Mouse (Mus musculus) adrenal gland, postnatal 0 days (tissue): Measurements from ENCODE around the gene Ehbp1l1. TPM values are rescaled to one million over a fixed set of nuclear protein-coding genes. Genes with fewer than 3 reads are reported as not detected.

Experiments
- microRNA-seq: library from miRNA; unstranded; fragments of <30 nt; microRNA quantifications from one replicate; pipeline ENCODE4, GENCODE M21; 2016; ENCODE audit warnings: borderline replicate concordance; ENCODE audit not compliant: insufficient number of aligned reads
- polyA plus RNA-seq: library from polyadenylated mRNA; unstranded; fragments of >200 nt; fragmentation: Nextera tagmentation; extraction: Ambion mirVana; gene quantifications from 2 replicates; pipeline ENCODE4 v1.2.1, GENCODE M21; 2015

Ehbp1l1 gene
- 20.3 and 23.5 TPM in 2 replicates for polyA plus RNA-seq

GRCm38 (mm10) chr19:5725767-5726515 is at the start of gene Ehbp1l1:
Ehbp1l1 (minus strand) TSS chr19:5726317.

DNA sequence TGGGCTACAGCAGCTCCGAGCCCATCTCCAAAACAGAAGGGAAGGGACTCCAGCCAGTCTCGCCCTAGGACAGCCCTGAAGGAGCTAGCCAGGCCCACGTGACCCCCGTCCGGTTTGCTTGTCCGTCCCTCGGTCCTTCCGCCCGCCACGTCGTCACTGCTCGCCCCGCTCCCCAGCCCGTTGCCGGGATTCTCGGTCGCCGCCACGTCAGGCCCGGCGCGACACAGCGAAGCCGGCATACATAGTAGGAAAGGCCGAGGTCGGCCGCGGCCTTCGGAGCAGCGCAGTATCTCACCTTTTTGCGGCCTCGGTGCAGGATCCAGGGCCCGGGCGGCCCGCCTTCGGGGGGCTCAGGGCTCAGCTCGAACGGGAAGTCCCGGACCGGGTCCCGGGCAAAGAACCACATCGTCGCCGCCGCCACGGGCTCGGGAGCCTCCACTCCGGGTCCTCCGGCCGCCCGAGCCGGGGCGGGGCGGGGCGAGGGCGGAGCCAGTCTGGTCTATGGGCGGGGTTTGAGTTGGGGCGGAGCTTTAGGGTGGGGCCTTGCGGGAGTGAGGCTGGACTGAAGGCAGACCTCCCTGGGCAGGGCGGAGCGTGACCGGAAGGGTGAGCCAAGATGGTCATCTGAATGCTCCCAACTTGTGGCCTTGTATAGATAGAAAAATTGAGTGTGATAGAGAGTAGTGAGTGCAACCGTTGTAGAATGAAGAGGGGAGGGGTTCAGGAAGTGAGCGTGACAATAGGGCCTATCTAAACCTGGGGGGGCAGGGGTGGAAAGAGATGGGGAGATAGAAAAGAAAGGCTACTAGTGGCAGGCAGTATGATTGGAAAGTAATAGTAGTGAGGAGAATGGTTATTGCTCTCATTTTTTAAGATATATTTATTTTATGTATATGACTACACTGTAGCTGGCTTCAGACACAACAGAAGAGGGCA is 45.1 kb upstream of the Ehbp1l1 start, which contains the start of gene Scyl1:
TSS of gene Scyl1 (minus strand) at position 495 of the 936 bp plus-strand sequence.

DNA sequence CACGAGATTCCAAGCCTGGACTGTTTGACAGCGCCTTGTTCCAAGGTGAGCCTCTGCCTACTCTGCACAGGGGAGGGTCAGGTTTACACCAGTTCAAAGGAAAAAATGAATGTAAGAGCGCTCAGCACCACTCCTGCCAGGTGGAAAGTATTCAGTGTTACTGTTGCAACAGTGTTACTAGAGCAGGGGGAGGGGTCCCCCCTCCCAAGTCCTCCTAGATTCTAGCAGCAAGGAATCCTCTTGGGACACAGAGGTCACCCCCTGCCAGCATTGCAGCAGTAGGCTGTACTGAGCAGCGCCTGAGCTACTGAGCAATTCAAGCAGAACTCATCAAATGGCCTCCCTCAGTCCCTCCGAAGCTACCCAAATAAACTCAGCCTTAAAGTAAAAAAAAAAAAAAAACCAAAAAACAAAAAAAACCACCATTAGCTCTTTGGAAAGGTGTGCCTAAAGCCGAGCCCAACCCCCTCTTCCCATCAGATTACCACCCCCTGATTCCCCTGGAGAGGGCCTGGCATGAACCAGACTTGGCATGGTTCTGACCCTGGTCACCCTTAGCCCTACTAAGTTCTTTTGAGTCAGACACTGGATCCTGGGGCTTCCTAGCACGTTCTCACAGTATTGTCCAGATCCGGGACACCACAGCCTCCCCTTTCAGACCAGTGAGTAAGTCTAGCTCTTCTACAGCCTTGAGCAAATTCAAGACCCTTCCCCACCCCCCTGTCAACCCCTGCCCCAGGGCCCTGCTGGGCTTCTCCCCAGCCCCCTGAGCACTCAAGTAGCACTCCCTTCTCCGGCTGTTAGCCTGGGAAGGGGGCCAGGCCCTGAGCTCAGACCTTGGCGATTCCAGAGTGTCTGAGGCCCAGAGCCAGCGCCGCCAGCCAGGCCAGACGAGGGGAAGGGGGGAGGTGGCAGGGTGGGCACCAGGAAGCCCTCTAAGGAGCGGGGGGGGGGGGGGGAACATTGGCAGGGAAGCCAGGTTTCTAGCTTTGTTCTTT is 14.5 kb upstream of the Ehbp1l1 start, which contains the start of gene Ltbp3:
TSS of gene Ltbp3 (plus strand) at position 585 of the 998 bp plus-strand sequence.

DNA sequence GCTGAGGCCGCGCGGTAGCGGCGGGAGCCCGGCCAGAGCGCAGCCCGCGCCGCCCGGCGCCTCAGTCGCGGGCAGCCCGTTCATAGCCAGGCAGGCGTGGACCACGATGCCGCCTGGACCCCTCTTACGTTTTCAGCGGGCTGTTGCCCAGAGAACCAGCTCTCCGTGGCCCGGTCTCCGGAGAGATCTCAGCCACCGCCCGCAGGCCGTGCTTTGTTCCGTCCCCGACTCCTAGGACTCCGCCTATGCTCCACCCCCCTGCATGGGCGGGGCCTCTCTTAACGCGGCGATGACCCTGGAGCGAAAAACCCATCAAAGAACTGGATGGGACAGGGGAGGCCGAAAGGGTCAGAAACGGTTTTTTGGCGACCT is 3.3 kb upstream of the Ehbp1l1 start, which contains the start of gene Fam89b:
TSS of gene Fam89b (minus strand) at position 210 of the 372 bp plus-strand sequence.

DNA sequence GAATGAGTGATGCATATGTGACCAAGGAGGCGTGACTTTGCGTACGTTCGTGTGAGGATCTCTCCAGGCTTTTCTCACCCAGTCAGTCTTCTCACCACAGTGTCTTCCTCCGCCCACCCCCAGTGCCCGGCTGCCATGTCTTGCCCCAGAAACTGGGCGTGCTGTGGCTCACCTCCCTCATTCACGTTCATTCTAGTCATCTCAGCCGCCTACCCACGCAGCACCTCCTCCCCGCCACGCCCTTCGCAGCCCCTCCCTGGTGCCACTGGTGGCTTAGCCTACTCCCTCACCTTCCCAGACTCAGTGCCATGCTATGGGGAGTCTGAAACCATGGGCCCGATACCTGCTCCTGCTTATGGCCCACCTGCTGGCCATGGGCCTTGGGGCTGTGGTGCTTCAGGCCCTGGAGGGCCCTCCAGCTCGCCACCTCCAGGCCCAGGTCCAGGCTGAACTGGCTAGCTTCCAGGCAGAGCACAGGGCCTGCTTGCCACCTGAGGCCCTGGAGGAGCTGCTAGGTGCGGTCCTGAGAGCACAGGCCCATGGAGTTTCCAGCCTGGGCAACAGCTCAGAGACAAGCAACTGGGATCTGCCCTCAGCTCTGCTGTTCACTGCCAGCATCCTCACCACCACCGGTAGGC is 21.8 kb downstream of the Ehbp1l1 start, which contains the start of gene Kcnk7:
TSS of gene Kcnk7 (plus strand) at position 205 of the 638 bp plus-strand sequence.

DNA sequence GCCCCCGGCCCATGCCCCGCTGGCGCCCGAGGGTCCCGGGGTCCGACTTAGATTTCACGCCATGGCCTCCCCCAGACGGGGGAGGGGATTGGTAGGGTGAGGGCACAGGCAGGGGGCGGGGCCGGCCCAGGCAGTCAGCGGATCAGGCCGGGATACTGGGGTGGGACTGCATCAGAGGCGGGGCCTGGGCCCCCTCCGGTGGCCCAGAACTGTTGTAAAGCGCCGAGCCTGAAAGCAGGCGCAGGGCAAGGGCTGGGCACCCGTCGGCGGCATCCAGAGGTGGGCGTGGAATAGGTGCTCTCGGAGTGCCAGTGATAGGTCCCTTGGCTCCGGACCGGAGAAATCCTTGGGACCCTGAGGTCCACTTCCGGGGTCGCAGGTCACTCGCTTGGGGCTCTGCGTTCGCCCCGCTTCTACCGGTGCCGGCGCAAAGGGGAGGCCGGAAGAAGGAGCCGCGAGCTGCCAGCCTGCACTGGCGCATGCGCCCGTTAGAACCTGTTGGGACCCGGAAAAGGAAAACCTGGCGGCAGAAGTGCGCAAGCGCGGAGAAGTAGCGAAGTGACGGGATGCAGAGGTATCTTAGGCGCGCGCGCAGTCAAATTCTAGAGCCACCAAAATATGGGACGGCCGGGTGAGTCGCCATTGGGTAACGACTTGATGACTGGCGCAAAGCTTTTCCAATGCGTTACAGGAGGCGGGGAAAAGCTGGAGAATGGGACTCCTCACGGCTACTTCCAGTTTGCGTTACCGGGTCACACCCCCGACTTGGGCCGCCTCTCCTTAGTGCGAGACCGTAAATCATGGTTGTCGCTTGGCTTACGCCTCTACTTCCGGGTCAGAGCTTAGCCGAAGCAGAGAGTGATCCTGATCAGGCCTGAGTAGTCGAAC is 37.7 kb downstream of the Ehbp1l1 start, which contains the start of the genes Map3k11 and Pcnx3:
TSS of gene Map3k11 (plus strand) at position 543 of the 888 bp plus-strand sequence.
TSS of gene Pcnx3 (minus strand) at position 709 of the 888 bp plus-strand sequence.

DNA sequence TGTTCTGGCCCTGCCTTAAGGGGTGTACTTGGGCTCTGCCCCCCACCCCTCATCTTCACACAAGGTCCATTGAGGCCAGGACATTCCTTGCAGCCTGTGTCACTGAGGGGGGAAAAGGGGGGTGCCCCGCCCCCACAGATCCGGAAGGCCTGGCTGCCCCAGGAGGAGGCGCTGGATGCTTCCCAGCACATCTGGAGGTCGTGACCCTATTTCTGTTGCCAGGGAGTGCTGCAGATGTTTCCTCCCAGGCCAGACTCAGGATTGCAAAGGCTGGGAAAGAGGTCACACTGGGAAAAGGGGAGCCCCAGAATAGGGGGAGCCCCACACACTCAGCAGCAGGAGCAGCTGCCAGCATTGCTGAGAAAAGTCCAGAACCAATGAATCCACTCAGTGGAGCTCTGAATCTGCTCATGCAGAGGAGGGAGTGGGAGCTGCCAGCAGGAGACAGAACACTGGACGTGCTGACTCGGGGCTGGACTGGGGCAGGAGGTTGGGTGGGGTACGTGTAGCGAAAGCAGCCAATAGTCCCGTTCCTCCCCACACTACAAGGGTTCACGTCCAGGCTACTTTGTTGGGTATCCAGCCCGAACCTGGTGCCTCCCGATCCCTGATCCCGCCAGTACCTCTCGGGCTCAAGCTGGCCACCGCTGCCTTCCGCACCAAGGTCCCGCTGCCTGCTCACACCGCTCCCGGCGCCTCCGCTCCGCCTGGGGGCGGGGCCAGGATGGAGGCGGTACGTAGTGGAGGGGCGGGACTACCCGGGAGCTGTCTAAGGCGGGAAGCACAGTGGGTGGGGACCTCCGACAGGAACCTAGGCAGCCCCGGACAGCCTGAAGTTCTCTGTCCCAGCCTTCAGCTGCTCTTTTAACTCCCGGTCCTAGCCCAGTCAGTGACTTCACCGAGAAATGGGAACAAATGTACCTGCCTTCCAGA is 62.9 kb downstream of the Ehbp1l1 start, which contains the start of gene Sipa1:
TSS of gene Sipa1 (minus strand) at position 727 of the 933 bp plus-strand sequence.

Small RNA genes lying within 50 kb of the gene (microRNA-seq; reads per million reads assigned to microRNA genes)
- not detected for gene Mir6987

Other genes starting within 250 kb of the Ehbp1l1 start
- gene Mus81, start 237.9 kb downstream of the Ehbp1l1 start, polyA plus RNA-seq = 18.1 and 22.0 TPM in 2 replicates
- gene Cfl1, start 235.9 kb downstream of the Ehbp1l1 start, polyA plus RNA-seq = 1,277 and 1,424 TPM in 2 replicates
- gene 1700020D05Rik, start 222.5 kb downstream of the Ehbp1l1 start, polyA plus RNA-seq = not detected in 2 replicates
- 14.4 and 16.0 TPM in 2 replicates for gene Snx32, start 215.8 kb downstream of the Ehbp1l1 start, polyA plus RNA-seq
- 0.36 and 0.41 TPM in 2 replicates for gene Ovol1, start 165.7 kb downstream of the Ehbp1l1 start, polyA plus RNA-seq
- 1.0 and 4.3 TPM in 2 replicates for gene Ap5b1, start 158.3 kb downstream of the Ehbp1l1 start, polyA plus RNA-seq
- 189 and 232 TPM in 2 replicates for gene Rnaseh2c, start 124.4 kb downstream of the Ehbp1l1 start, polyA plus RNA-seq
- 42.7 and 55.8 TPM in 2 replicates for gene Kat5, start 116.1 kb downstream of the Ehbp1l1 start, polyA plus RNA-seq
- 32.7 and 55.1 TPM in 2 replicates for gene Rela, start 88.8 kb downstream of the Ehbp1l1 start, polyA plus RNA-seq
- 23.6 and 38.7 TPM in 2 replicates for gene Sipa1, start 62.6 kb downstream of the Ehbp1l1 start, polyA plus RNA-seq
- gene Map3k11, start 37.6 kb downstream of the Ehbp1l1 start, polyA plus RNA-seq = 20.8 and 28.6 TPM in 2 replicates
- 8.7 and 15.1 TPM in 2 replicates for gene Pcnx3, start 37.4 kb downstream of the Ehbp1l1 start, polyA plus RNA-seq
- gene Kcnk7, start 21.9 kb downstream of the Ehbp1l1 start, polyA plus RNA-seq = 0.33 and 0.57 TPM in 2 replicates
- gene Fam89b, start 3.3 kb upstream of the Ehbp1l1 start, polyA plus RNA-seq = 86.7 and 91.8 TPM in 2 replicates
- 50.6 and 57.0 TPM in 2 replicates for gene Ltbp3, start 14.6 kb upstream of the Ehbp1l1 start, polyA plus RNA-seq
- gene Scyl1, start 45.1 kb upstream of the Ehbp1l1 start, polyA plus RNA-seq = 50.3 and 69.4 TPM in 2 replicates
- 19.3 and 42.3 TPM in 2 replicates for gene Frmd8, start 149.0 kb upstream of the Ehbp1l1 start, polyA plus RNA-seq
- 9.9 and 23.2 TPM in 2 replicates for gene Slc25a45, start 151.5 kb upstream of the Ehbp1l1 start, polyA plus RNA-seq
- 2.2 and 3.1 TPM in 2 replicates for gene Tigd3, start 167.8 kb upstream of the Ehbp1l1 start, polyA plus RNA-seq
- 52.8 and 74.8 TPM in 2 replicates for gene Dpf2, start 186.7 kb upstream of the Ehbp1l1 start, polyA plus RNA-seq
- gene Cdc42ep2, start 198.5 kb upstream of the Ehbp1l1 start, polyA plus RNA-seq = 10.5 and 12.6 TPM in 2 replicates
- 19.6 and 27.3 TPM in 2 replicates for gene Pola2, start 237.9 kb upstream of the Ehbp1l1 start, polyA plus RNA-seq